Mouse (Mus musculus) macrophage (primary cell): ENCODE data around the gene 1700037H04Rik. TPM values are rescaled to one million over a fixed set of nuclear protein-coding genes. Genes with fewer than 3 reads are reported as not detected.
A peak's percentile ranks its signal among the peaks of the same experiment; 100 is the strongest.

ENCODE experiments used
- H3K27ac ChIP-seq: fragments of 350-480 bp; formaldehyde crosslinking; 2 replicates; pipeline ENCODE4 v1.9.0; 2021
- H3K36me3 ChIP-seq: fragments of 350-480 bp; formaldehyde crosslinking; 2 replicates; pipeline ENCODE4 v1.9.0; 2021; ENCODE audit errors: inconsistent target
- H3K4me3 ChIP-seq: fragments of 350-480 bp; formaldehyde crosslinking; 2 replicates; pipeline ENCODE4 v1.9.0; 2021; ENCODE audit errors: inconsistent target
- H3K79me2 ChIP-seq: fragments of 350-480 bp; formaldehyde crosslinking; 2 replicates; pipeline ENCODE4 v1.9.0; 2021; ENCODE audit errors: inconsistent target
- WGBS: methylation state at CpG from one replicate; pipeline ENCODE4 v1.1.7; 2026; ENCODE audit warnings: inconsistent platforms; ENCODE audit not compliant: missing documents; 5-methylcytosine and 5-hydroxymethylcytosine counted together
- polyA plus RNA-seq: library from polyadenylated mRNA; stranded (reverse); fragments of 250-400 nt; gene quantifications from 3 replicates; pipeline ENCODE4 v1.2.4, GENCODE M21; 2018; ENCODE audit warnings: inconsistent platforms

The 1700037H04Rik gene
- polyA plus RNA-seq, 1 experiment from 2014 or later = 29.5 TPM

DNA sequence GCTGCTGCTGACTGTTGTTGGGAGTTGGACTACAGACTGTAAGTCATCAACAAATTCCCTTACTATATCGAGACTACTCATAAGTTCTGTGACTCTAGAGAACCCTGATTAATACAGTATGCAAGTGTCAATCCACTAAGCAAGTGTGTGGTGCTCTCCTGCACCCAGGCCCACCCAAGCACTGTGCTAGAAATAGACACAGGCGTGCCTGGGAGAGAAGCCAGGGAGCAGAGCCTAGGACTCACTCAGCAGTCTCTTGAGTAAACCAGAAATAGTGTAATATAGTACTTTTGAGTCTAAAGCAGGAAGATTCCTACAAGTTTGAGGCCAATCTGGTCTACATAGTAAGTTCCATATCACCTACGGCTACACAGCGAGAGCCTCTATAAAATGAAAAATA, 55.9 kb downstream of the 1700037H04Rik start:
- no peak overlapping the region for H3K4me3 ChIP-seq
- WGBS = 94% methylated on average over 4 of the region's 4 CpGs
- H3K79me2 ChIP-seq = no peaks in the 10 kb centered on the region
- H3K27ac ChIP-seq = no peak overlapping the region
- H3K36me3 ChIP-seq = no peaks in the 10 kb centered on the region

DNA sequence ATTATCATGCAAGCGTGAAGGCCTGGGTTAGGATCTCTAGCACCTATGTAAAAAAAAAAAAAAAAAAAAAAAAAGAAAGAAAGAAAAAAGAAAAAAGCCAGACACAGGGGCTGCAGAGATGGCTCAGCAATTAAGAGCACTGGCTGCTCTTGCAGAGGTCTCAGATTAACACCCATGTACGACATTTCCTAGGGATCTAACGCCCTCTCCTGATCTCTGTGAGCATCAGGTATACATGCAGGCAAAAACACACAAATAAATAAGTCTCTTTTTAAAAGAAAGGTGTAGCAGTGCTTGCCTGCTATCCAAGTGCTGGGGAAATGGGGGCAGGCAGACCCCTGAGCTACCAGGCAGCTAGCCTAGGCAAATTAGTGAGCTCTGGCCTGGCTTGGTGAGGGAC, 58.4 kb downstream of the 1700037H04Rik start:
- Histone ChIP-seq H3K27ac (no peak overlapping the region), H3K36me3 (no peaks in the 10 kb centered on the region), H3K79me2 (no peaks in the 10 kb centered on the region), H3K4me3 (no peak overlapping the region)
- 95% methylated on average over 2 of the region's 3 CpGs for WGBS

DNA sequence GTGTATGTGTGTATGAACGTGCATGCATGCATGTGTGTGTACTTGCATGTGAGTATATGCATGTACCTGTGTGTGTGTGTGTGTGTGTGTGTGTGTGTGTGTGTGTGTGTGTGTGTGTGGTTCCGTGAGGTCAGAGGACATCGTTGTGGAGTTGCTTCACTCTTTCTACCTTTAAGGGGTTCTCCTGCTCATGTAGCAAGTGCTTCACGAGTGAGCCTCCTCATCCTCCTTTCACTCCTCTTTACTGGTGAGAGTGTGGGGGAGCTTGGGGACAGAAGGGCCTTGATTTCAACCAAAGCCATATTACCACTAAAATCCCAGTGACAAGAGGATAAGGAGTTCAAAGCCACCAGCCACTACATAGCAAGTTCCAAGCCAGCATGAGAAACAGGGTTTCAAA, 62.8 kb downstream of the 1700037H04Rik start:
- H3K36me3 ChIP-seq = no peaks in the 10 kb centered on the region
- H3K4me3 ChIP-seq = peak overlapping the region; percentile 8; the same call in 1 of the 2 replicates
- peak overlapping the region; percentile 74 for H3K27ac ChIP-seq
- H3K79me2 ChIP-seq = no peaks in the 10 kb centered on the region
- 59% methylated on average over 3 of the region's 4 CpGs for WGBS

Other genes starting within 250 kb of the 1700037H04Rik start
- gene Gfra4, start 117.0 kb downstream of the 1700037H04Rik start, polyA plus RNA-seq = 1.2 to 7.8 TPM (median 2.4 TPM) in 3 replicates
- gene Adam33, start 96.3 kb downstream of the 1700037H04Rik start, polyA plus RNA-seq = 5.1 to 26.4 TPM (median 5.5 TPM) in 3 replicates
- 63.7 to 152 TPM (median 102 TPM) in 3 replicates for gene Siglec1, start 73.3 kb downstream of the 1700037H04Rik start, polyA plus RNA-seq
- 0.06 to 0.17 TPM in 2 of 3 replicates, not detected in the other for gene Hspa12b, start 32.8 kb downstream of the 1700037H04Rik start, polyA plus RNA-seq
- not detected in 3 replicates for gene Gm11037, start 26.6 kb downstream of the 1700037H04Rik start, polyA plus RNA-seq
- 97.8 to 113 TPM (median 108 TPM) in 3 replicates for gene Cenpb, start 20.0 kb upstream of the 1700037H04Rik start, polyA plus RNA-seq
- 8.9 to 17.1 TPM (median 9.4 TPM) in 3 replicates for gene Cdc25b, start 26.9 kb upstream of the 1700037H04Rik start, polyA plus RNA-seq
- 0.98 to 3.7 TPM (median 2.0 TPM) in 3 replicates for gene Spef1, start 27.2 kb upstream of the 1700037H04Rik start, polyA plus RNA-seq
- 16.5 to 31.5 TPM (median 17.0 TPM) in 3 replicates for gene Ap5s1, start 47.0 kb upstream of the 1700037H04Rik start, polyA plus RNA-seq
- 34.6 to 46.5 TPM (median 41.4 TPM) in 3 replicates for gene Mavs, start 74.0 kb upstream of the 1700037H04Rik start, polyA plus RNA-seq
- gene Pank2, start 102.4 kb upstream of the 1700037H04Rik start, polyA plus RNA-seq = 23.9 to 28.9 TPM (median 26.8 TPM) in 3 replicates
- gene Rnf24, start 192.8 kb upstream of the 1700037H04Rik start, polyA plus RNA-seq = 1.9 to 2.8 TPM (median 2.8 TPM) in 3 replicates